Mouse (Mus musculus) granulocyte monocyte progenitor cell, adult 5-6 weeks (primary cell): ENCODE results near the gene Spcs2. TPM values are rescaled to one million over a fixed set of nuclear protein-coding genes. Genes with fewer than 3 reads are reported as not detected.
"Not testable (repeated sequence)": the region's sequence is repeated elsewhere in the genome, so short reads cannot be mapped to it uniquely, and the experiment has no call there.

Experiments
- ATAC-seq: replicated peaks from 2 replicates; pipeline ENCODE4 v1.8.0; 2016; ENCODE audit warnings: mild to moderate bottlenecking, moderate TSS enrichment, inconsistent platforms; ENCODE audit not compliant: poor library complexity, severe bottlenecking
- total RNA-seq, 2 experiments: library from RNA; stranded (forward) in 1 of 2; stranded (reverse) in 1 of 2; fragments of 200-712, 200-1000 nt in 1 of 2; fragments of >200 nt in 1 of 2; fragmentation: Nextera tagmentation in 1 of 2; gene quantifications; 2 replicates each; pipeline ENCODE4 v1.2.3; 2014 to 2017

Spcs2 gene
- total RNA-seq, 2 experiments from 2014 or later = 298 to 308 TPM

DNA sequence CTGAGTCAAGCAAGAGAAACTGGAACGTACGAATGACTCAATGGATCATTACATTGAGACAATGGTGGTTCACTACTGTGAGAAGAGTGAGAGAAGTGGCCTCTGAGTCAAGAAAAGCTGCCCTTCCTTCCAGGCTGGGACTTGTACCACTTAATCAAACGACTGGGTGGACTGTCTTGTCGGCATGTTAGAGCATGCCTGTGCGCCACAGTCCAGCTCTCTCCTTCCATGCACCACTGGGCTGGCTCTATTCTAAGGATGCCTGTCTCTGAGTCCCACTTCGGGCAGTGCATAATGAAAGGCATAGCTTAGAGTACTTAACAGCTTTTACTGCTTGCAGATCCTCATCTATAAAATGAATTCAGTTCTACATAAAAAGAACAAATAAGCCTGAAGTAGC is 37.2 kb downstream of the Spcs2 start:
- ATAC-seq = no peak

DNA sequence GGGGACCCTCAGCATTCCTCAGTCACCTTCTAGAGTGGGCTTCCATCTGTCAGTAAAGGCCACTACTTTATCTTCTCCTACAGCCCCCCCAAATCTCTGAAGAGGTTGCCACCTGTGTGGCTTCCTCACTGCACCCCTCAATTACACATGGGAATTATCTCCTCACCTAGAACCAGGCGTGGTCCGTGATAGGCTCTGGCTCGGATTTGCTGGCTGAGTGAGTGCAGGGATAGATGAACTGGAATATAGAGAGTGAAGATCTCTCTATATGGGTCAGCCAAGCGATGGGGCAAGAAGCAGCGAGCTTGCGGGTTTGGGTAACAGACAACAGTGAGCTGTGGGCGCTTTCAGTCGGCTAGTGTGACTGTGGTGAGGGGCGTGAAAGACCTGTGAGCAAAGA is 37.8 kb downstream of the Spcs2 start:
- ATAC-seq = no peak

DNA sequence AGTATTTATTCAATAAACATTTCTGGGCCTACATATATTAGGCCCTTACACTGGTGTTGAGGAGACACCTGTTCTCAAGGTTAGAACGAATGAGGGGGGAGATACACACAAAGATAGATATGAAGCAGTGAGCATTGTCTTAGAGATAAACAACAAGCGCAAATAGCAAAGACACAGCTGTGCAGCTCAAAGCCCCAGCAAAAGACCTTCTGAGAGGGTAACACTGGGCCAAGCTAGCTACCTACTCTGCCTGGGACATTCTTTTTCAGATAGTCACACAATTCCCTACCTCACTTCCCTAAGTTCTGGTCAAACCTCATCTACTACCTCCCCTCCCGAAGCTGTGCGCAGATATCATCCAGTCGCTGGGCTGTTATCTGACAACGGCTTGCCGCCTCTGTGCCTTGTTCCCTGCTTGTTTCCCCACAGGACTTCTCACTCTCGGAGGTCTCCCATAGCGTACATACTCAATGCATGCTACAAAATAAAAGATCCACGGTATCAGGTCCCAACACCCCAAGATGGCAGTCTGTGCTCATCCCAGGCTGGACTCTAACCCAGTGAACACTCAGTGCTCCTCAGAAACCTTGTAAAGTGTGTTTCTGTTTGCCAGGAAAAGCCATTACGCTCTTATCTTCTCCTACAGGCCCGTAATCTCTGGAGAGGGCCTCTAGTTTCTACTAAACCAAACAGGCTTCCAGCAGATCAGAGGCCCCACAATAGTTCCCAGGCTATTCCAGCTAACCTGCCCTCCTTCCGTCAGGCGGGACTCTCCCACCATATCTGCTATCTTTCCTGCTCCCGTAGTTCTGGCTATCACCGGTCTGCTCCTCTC is 38.4 kb downstream of the Spcs2 start:
- no peak for ATAC-seq

DNA sequence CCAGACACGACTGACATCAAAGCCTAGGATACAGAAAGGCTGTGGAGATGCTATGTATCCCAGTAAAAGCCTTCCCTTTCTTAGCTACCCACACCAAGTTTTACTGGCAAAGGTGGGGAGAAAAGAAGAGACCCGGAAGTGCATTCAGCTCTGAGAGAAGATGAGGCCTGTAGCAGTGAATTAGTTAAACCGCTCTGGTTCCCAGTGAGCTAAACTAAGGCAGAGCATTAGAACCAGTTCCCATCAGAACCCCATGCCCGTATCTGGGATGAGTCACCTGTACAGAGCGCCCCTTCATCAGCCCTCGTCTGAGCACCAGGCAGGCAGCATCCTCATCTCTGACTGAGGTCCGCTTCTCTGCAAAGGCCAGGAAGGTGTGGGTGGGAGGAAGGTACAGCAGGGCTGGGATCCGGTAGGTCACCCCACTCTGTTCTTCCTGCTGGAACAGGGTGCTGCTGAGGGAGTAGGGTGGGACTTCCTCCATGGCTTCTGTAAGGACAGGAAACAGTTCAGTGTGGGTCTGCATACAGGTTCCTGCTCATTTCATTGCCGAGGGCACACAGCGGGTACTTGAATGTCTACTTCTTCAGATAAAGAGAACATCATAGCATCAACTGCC is 40.1 kb downstream of the Spcs2 start:
- ATAC-seq = no peak

DNA sequence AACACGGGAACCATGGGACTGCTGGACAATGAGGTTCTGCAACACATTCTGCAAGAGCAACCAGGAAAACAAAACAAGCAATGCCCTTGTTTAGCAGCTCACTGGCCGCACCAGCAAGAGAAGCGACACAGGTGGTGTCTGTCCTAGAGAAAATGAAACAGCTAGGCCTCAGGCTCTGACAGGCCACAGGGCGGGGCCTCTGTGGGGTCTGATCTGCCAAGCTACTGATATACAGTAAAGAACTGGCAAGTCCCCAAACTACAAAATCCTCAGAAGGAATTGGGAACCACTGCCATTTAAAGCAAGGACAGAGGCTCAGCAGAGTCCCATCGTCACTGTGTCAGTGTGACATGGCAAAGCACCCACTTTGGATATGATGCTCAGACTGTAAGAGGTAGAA is 40.8 kb downstream of the Spcs2 start:
- no peak for ATAC-seq

DNA sequence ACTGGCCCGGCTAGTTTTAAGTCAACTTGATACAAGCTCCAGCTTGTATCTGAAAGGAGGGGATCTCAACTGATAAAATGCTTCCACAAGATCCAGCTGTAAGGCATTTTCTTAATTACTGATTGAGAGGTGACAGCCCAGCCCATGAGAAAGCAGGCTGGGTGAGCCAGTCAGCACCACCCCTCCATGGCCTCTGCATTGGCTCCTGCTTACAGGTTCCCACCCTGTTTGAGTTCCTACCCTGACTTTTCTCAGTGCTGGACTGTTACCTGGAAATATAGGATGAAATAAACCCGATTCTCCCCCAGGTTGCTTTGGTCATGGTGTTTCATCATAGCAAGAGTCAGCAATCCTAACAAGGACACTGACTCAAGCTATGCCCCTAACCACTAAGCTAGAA is 41.3 kb downstream of the Spcs2 start:
- ATAC-seq = no peak

DNA sequence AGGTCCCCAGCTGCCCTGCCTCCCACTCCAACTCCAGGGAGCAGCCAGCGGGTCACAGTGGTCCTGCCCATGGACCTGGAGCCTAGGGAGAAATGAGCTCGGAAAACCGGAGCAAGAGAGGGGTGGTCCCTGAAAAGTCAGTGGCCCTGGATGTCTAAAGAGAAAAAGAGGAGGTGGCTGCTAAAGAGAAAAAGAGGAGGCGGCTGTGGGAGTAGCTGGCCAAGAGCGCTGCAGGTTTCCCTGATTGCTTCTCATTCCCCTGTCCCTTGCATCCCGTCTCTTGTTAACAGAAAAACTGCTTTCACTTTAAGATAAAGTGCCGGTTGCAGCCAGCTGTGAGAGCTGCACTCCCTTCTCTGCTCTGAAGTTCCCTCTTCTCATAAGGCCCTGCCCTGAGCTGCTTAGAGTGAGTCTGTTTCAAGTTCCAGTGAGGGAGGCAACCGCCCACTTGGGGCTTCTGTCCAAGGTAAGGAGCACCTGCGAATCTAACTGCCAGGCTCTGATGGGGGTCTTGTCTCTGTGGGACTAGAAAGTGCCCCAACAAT is 45.0 kb downstream of the Spcs2 start:
- ATAC-seq = not testable (repeated sequence)

DNA sequence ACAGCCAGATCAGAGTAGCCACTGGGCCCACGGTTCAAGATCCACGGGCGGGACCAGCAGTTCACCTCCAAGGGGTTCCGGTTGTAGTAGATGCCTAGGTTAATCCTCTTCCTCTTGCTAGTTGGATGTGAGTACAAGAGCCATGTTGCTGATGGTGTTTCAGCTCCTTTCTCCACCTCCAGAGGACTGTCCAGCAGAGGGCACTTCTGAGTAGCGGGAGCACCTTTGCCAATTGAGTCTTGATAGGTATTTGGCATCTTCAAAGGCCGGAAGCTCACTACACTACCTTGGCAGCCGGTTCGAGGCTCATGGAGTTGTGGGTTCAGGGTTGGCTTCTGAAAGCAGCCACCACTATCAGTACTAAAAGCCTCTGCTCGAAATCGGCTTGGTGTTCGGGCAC is 49.9 kb downstream of the Spcs2 start:
- peak; percentile 17; the same call in 1 of the 2 replicates for ATAC-seq

DNA sequence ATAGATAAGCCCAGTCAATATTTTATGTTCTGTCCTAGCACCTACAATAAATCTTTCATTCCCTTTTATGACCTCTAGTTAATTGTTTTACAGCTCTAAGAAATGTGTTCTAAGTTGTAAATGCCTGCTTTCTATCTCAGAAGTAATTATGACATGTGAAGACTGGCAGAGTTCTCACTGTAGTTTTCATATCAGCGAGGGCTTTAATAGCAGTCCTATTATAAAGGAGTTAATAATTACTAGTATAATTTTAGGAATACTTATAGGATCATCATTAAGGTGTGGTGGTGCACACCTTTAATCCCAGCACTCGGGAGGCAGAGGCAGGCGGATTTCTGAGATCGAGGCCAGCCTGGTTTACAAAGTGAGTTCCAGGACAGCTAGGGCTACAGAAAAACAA is 51.6 kb downstream of the Spcs2 start:
- no peak for ATAC-seq

DNA sequence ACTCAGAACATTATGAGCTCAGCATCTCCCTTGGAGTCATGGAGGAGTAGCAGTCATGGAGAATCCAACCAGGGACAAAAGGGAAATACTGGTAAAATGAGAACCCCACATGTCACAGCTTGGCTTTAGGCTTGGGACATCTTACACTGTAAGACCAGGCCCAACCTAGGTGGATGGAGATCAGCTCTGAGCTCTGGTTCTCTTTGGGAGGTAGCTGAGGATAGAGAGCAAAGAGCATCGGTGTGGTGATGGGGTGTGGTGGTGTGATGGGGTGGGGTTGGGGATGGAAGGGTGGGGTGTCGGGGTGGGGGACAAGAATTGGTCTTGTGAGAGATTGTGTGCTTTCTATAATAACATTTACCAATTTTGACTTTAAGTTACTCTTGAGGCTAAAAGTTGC is 52.4 kb downstream of the Spcs2 start:
- no peak for ATAC-seq

DNA sequence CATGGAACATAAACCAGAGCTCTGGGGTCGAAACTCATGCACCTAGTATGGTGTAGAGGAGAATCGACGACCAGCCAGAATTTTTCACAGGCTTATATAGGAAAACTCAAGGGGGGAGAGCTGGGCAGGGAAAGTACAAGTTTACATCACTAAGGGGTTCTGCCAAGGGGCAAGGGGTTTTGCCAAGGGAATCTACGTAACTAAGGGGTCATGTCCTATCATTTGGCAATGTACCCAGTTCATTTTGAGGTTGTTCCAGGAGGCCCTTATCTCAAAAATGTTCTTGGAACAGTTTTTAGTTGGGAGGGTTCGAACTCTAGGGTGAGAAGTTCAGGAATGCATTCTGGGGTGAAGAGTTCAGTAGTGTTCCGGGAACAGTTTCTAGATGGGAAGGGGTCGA is 56.2 kb downstream of the Spcs2 start:
- ATAC-seq = not testable (repeated sequence)

DNA sequence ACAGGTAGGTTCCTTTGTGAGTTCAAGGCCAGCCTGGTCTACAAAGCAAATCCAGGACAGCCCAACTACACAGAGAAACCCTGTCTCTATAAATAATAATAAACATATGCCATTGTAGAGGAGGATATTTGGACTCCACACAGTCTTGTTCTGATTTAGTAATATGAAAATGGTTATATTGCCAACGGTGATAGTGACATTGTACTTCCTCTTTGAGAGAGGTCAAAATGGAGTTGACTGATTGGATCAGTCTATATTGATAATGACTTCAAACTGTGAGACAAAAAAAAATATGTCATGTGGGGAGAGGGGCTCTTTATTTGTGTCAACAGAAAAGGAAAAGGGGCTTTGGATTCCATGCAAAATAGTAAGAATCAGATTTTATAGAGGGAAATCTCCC is 57.9 kb downstream of the Spcs2 start:
- ATAC-seq = no peak

DNA sequence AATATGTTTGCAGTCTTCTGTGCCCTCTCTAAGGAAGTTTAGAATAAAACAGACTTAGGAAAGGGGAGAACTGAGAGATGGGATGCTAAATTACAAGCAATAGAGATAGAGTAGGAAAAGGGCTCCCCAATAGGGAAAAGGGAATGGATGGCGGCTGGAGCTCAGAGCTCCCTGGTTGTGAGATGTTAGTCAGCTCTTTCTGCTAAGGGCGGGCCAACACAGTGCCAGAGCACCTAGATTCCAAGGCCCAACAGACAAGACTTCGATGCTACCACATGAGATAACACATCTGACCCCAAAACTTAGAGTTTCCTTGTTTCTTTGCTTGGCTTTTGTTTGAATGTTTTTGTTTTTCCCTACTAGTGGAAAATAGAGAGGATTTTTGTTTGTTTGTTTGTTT is 59.2 kb downstream of the Spcs2 start:
- ATAC-seq = not testable (repeated sequence)

DNA sequence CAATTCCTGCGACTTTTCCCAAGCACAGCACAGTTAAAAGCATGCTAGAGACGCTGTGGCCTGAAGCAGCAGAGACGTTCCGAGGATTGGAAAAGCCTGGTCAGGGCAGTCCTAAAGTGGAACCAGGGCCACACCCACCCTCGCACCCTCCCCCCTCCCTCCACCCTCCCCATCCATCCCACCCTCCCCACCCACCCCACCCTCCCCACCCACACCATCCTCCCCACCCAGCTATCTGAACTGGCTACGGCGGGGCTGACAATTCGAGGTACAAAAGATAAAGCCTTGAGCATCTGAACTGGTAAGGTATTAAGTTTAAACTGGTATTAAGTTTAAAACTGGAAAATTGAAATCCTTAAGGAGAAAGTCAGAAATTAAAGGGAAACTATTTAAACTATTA is 59.7 kb downstream of the Spcs2 start:
- no peak for ATAC-seq

DNA sequence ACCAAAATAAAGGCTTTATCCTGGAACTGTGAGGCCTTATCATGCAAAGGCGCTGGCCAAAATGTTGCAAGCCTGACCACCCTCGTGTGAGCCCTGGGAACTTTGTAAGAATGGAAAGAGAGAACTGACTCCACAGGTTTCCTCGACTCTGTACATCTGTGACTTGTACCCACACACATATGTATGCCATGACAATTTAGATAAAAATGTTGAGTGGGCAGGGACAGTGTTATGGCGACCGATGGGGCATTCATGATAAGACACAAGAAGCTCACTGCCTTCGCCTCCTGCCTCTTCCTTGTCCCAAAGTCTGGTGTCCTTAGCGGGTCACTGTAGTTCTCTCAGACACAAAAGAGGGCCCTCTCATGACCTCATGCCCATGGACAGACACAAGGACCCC is 64.1 kb downstream of the Spcs2 start:
- ATAC-seq = no peak

DNA sequence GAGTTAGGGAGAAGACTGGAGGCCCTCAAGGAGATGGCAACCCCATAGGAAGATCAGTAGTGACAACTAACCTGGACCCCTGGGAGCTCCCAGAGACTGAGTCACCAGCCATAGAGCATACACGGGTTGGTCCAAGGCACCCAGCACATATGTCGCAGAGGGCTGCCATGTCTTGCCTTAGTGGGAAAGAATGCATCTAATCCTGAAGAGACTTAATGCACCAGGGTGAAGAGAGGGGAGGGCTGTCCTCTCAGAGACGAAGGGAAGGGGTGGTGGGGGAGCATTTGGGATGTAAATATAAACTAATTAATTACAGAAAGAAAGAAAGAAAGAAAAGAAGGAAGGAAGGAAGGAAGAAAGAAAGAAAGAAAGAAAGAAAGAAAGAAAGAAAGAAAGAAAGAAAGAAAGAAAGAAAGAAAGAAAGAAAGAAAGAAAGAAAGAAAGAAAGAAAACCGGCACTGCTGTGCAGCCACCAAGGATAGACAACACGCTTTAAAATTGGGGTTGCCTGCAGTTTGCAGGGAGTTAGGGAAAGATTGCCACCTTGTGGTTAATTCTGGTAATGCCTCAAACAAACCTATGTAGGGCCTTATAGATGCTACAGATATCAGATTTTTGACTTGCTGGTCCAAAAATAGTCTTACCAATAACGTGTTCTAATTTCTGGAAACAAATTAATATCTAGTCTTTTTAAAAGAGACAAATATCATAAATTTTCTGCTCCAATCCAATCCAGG is 65.2 kb downstream of the Spcs2 start:
- ATAC-seq = peak; percentile 57; the same call in 1 of the 2 replicates

DNA sequence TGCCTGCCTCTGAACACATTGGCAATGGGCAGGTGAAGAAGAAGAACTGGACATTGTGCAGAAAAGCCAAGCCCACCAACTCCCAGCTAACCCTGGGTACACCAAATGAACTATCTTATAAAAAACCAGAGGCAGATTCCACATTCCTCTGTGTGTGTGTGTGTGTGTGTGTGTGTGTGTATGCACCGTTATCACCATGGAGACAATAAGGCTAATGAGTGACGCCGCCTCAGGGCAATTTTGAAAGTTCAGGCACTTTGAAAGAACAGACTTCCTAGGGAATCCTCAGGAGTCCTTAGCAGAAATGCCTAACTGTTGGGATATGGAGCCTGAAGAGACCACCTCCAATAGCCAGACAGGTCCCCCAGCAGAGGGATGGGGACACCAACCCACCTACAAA is 66.0 kb downstream of the Spcs2 start:
- no peak for ATAC-seq

DNA sequence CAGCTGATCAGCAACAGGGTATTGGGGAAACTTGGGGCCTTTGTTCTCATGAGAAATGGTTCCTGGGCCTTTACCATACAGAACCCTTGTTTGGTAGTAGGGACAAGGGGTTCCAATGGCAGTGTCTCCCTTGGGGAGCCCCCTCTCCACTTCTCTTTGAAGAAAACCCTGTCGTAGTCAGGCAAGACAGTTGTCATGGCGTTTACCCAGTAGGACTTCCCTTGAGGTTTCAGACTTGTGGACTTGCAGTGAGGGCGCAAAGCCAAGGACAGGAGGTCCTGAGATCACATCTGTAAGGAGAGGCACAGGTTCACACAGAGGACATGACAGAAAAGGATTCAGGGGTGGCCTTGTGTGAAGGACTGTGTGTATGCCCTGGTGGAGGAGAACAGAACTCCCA is 66.8 kb downstream of the Spcs2 start:
- no peak for ATAC-seq

DNA sequence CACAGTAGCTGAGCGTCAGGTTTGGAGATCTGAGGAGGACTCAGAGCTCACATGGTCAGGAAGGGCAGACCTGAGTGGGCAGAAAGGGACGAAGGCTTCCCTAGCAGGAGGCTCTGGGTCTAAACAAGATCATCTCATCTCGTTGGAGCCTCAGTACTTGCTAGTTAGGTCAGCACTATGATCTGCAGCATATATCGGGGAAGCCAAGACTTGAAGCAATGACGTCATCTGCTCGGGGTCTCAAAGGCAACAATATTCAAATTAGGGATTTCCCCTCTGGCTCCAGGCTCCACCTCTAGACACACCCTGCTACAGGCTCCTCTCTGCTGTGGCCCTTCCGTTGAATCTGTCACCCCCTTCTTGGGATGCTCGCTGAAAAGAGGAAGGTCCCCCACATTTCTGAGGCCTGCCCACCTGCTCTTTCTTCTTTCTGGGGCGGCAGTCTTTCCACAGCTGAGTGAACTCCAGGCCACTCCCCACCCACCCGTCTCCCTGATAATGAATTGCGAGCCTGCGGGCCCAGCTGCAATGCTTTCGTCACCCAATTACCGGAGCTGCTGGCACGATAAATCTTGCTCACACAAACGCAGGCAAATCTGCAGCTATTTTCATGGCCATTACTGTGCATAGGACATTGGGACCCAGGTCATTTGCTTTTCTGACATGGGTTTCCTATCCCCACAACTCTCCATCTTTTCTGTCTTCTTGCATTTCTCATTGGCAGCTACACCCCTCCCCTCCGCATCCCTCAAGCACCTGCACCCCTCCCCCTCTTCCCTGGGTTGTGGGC is 67.9 kb downstream of the Spcs2 start:
- peak; percentile 75 for ATAC-seq

DNA sequence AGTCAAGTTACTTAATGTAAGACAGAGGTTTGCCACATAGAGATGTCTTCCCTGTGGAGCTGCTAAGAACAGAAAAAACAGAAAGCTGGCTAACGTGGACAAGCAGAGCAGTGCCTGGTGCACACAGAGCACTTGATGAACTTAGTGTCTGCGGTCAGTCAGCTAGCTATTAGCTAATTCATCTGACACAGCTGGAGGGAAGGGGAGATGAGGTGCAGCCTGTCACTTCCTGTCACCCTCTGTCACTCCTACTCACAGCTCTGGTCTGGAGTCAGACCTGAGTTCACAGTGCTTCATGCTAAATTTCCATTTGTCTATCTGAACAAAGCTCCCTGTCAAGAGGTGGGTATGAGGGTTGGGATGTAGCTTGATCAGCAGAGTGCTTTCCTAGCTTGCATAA is 69.2 kb downstream of the Spcs2 start:
- peak; percentile 47 for ATAC-seq
